Mouse (Mus musculus) CH12.LX (cell line): ENCODE measurements around the gene Mtrex. TPM values are rescaled to one million over a fixed set of nuclear protein-coding genes. Genes with fewer than 3 reads are reported as not detected.

ENCODE experiments used
- DNase-seq: peaks from one replicate; pipeline ENCODE4 v3.0.0-alpha.2; 2013; ENCODE audit errors: extremely low read depth
- H3K27ac ChIP-seq: 2 replicates; pipeline ENCODE4 v1.5.1; 2012; ENCODE audit warnings: low read depth, mild to moderate bottlenecking, control low read depth, moderate library complexity; ENCODE audit not compliant: insufficient read depth
- H3K27me3 ChIP-seq: replicated peaks from 2 replicates; pipeline ENCODE3; 2012; ENCODE audit warnings: inconsistent platforms
- H3K36me3 ChIP-seq, 2 experiments: replicated peaks in 1 of 2; 2 replicates each; pipeline versions ENCODE3 to v1.6.1; 2012; ENCODE audit warnings: inconsistent platforms in 1 of 2, low read length in 1 of 2, mild to moderate bottlenecking in 1 of 2, mixed read lengths in 1 of 2, moderate library complexity in 1 of 2; ENCODE audit not compliant: control insufficient read depth in 1 of 2, insufficient read depth in 1 of 2
- H3K4me1 ChIP-seq, 2 experiments: 2 replicates each; pipeline ENCODE4 v1.6.1; 2012; ENCODE audit warnings: inconsistent platforms in 1 of 2, moderate library complexity in 1 of 2; ENCODE audit not compliant: insufficient read depth in 2 of 2, control insufficient read depth in 1 of 2
- H3K4me2 ChIP-seq: 2 replicates; pipeline ENCODE4 v1.6.1; 2012; ENCODE audit warnings: low read depth, mild to moderate bottlenecking, control low read depth; ENCODE audit not compliant: poor library complexity, insufficient read depth, severe bottlenecking
- H3K4me3 ChIP-seq, 3 experiments: fragments of 150-350 bp in 1 of 3; sonication (generic) in 1 of 3; replicated peaks in 1 of 3; 2 replicates each; pipeline versions ENCODE3 to v1.5.1; 2011 to 2012; ENCODE audit warnings: low read depth in 2 of 3, low read length in 2 of 3, mild to moderate bottlenecking in 2 of 3, moderate library complexity in 2 of 3, control low read depth in 1 of 3, improper control_type of control experiment in 1 of 3, inconsistent platforms in 1 of 3, mixed read lengths in 1 of 3; ENCODE audit not compliant: poor library complexity in 1 of 3
- H3K79me2 ChIP-seq: replicated peaks from 2 replicates; pipeline ENCODE4 v1.6.1; 2012; ENCODE audit warnings: mild to moderate bottlenecking, moderate library complexity; ENCODE audit not compliant: control insufficient read depth, poor library complexity, insufficient read depth, severe bottlenecking; ENCODE audit errors: extremely low read depth
- H3K9ac ChIP-seq: 2 replicates; pipeline ENCODE4 v1.6.1; 2012; ENCODE audit warnings: low read depth, mild to moderate bottlenecking, control low read depth, moderate library complexity; ENCODE audit not compliant: insufficient read depth
- H3K9me3 ChIP-seq: replicated peaks from 2 replicates; pipeline ENCODE3; 2012; ENCODE audit warnings: low read length, inconsistent platforms, mixed read lengths
- CTCF ChIP-seq, 2 experiments: IDR thresholded peaks in 1 of 2; conservative IDR thresholded peaks in 1 of 2; 2 replicates each; pipeline ENCODE4 v1.5.1; 2011 to 2012; ENCODE audit warnings: low read depth in 2 of 2, low read length in 2 of 2, improper control_type of control experiment in 1 of 2, inconsistent platforms in 1 of 2, mild to moderate bottlenecking in 1 of 2, moderate library complexity in 1 of 2
- ELF1 ChIP-seq: IDR thresholded peaks from 2 replicates; pipeline ENCODE4 v1.6.1; 2014; ENCODE audit warnings: low read depth, mild to moderate bottlenecking, inconsistent platforms, low read length, improper control_type of control experiment
- EP300 ChIP-seq: IDR thresholded peaks from 2 replicates; pipeline ENCODE4 v1.6.1; 2011; ENCODE audit warnings: low read length, improper control_type of control experiment
- IRF4 ChIP-seq: IDR thresholded peaks from 2 replicates; pipeline ENCODE4 v1.6.1; 2014; ENCODE audit warnings: low read depth, mild to moderate bottlenecking, inconsistent platforms, low read length, improper control_type of control experiment
- JUN ChIP-seq: IDR thresholded peaks from 2 replicates; pipeline ENCODE4 v1.6.1; 2011; ENCODE audit warnings: low read depth, mild to moderate bottlenecking, low read length, improper control_type of control experiment, moderate library complexity; ENCODE audit not compliant: insufficient read depth
- JUND ChIP-seq: conservative IDR thresholded peaks from 2 replicates; pipeline ENCODE4 v1.6.1; 2011; ENCODE audit warnings: low read depth, low read length, improper control_type of control experiment
- KAT2A ChIP-seq: IDR thresholded peaks from 2 replicates; pipeline ENCODE4 v1.6.1; 2012; ENCODE audit warnings: low read length, improper control_type of control experiment, inconsistent platforms; ENCODE audit not compliant: insufficient replicate concordance
- MAFK ChIP-seq: IDR thresholded peaks from 2 replicates; pipeline ENCODE4 v1.6.1; 2011; ENCODE audit warnings: low read length, improper control_type of control experiment; ENCODE audit not compliant: insufficient replicate concordance
- MAZ ChIP-seq: IDR thresholded peaks from 2 replicates; pipeline ENCODE4 v1.6.1; 2012; ENCODE audit warnings: low read depth, mild to moderate bottlenecking, inconsistent platforms, low read length, improper control_type of control experiment, moderate library complexity
- MEF2A ChIP-seq: IDR thresholded peaks from 2 replicates; pipeline ENCODE4 v1.6.1; 2014; ENCODE audit warnings: low read depth, mild to moderate bottlenecking, inconsistent platforms, low read length, improper control_type of control experiment, borderline replicate concordance
- MYC ChIP-seq: IDR thresholded peaks from 2 replicates; pipeline ENCODE4 v1.6.1; 2011; ENCODE audit warnings: low read depth, mild to moderate bottlenecking, improper control_type of control experiment, low read length
- NELFE ChIP-seq: IDR thresholded peaks from 2 replicates; pipeline ENCODE4 v1.6.1; 2011; ENCODE audit warnings: low read depth, low read length, improper control_type of control experiment
- PAX5 ChIP-seq: IDR thresholded peaks from 2 replicates; pipeline ENCODE4 v1.6.1; 2012; ENCODE audit warnings: low read length, inconsistent platforms, mixed read lengths
- RAD21 ChIP-seq: IDR thresholded peaks from 2 replicates; pipeline ENCODE4 v1.6.1; 2011; ENCODE audit warnings: low read depth, mild to moderate bottlenecking, low read length, improper control_type of control experiment, moderate library complexity
- RCOR1 ChIP-seq: conservative IDR thresholded peaks from 2 replicates; pipeline ENCODE4 v1.6.1; 2012; ENCODE audit warnings: low read depth, mild to moderate bottlenecking, inconsistent platforms, low read length, improper control_type of control experiment
- SIN3A ChIP-seq: IDR thresholded peaks from 2 replicates; pipeline ENCODE4 v1.6.1; 2012; ENCODE audit warnings: low read length, improper control_type of control experiment, inconsistent platforms
- USF2 ChIP-seq: conservative IDR thresholded peaks from 2 replicates; pipeline ENCODE4 v1.6.1; 2011; ENCODE audit warnings: low read depth, low read length, improper control_type of control experiment
- ZC3H11A ChIP-seq: IDR thresholded peaks from 2 replicates; pipeline ENCODE4 v1.6.1; 2012; ENCODE audit warnings: low read depth, mild to moderate bottlenecking, inconsistent platforms, low read length, improper control_type of control experiment
- ZMIZ1 ChIP-seq: IDR thresholded peaks from 2 replicates; pipeline ENCODE4 v1.6.1; 2012; ENCODE audit warnings: low read depth, mild to moderate bottlenecking, inconsistent platforms, low read length, improper control_type of control experiment
- dilution Hi-C: fragments of 300-500 bp; cut with MboI; formaldehyde crosslinking; loops from 2 replicates; pipeline ENCODE4 v1.14.3; 2020; ENCODE audit warnings: low sequenced_read_pairs; ENCODE audit not compliant: extremely low pct_unique_long_range_greater_than_20kb, extremely low pct_ligation_motif_present
- in situ Hi-C: fragments of 300-500 bp; cut with MboI; formaldehyde crosslinking; loops from 3 replicates; pipeline ENCODE4 v1.14.3; 2019; ENCODE audit warnings: low sequenced_read_pairs, low pct_ligation_motif_present, low pct_unique_long_range_greater_than_20kb, mixed read lengths
- polyA plus RNA-seq: library from polyadenylated mRNA; unstranded; fragments of >175 nt; gene quantifications from 2 replicates; pipeline ENCODE4 v1.2.1, GENCODE M21; 2012; ENCODE audit warnings: low read depth; ENCODE audit not compliant: insufficient read length
- total RNA-seq, 2 experiments: library from RNA; depleted of rRNA; stranded (reverse); fragments of 300-350 nt in 1 of 2; fragments of >200 nt in 1 of 2; gene quantifications; 2 replicates each; pipeline ENCODE4 v1.2.3; 2012 to 2014

Mtrex gene
- total and polyA plus RNA-seq, 3 experiments: 55.0 to 87.6 (median 63.9) TPM

- H3K4me2 ChIP-seq: no peak overlapping the region
- H3K79me2 ChIP-seq: no peaks in the 10 kb centered on the region
- no peaks in the 10 kb centered on the region for H3K4me1 ChIP-seq
- no peak overlapping the region for H3K9ac ChIP-seq
- no peaks in the 10 kb centered on the region for H3K27me3 ChIP-seq
- no peak overlapping the region for H3K4me3 ChIP-seq
- H3K36me3 ChIP-seq: peaks cover 42 to 89% of the 10 kb centered on the region in 2 experiments
- dilution Hi-C loops: no loop called here
- H3K27ac ChIP-seq: no peak overlapping the region
- in situ Hi-C loops: no loop called here
- DNase-seq: no peak
- H3K9me3 ChIP-seq: no peaks in the 10 kb centered on the region
- no peak for TF ChIP-seq MYC
- TF ChIP-seq ZMIZ1: no peak
- no peak for TF ChIP-seq MEF2A
- no peak for TF ChIP-seq ELF1
- TF ChIP-seq USF2: no peak
- no peak for TF ChIP-seq NELFE
- TF ChIP-seq JUN: no peak
- TF ChIP-seq EP300: no peak
- no peak for TF ChIP-seq MAZ
- no peak for TF ChIP-seq PAX5
- no peak for TF ChIP-seq IRF4
- TF ChIP-seq ZC3H11A: no peak
- TF ChIP-seq RAD21: no peak
- TF ChIP-seq RCOR1: no peak
- TF ChIP-seq SIN3A: no peak
- no peak for TF ChIP-seq CTCF (conservative IDR thresholded peaks at IDR 0.05 in 1 of 2, IDR thresholded peaks at IDR 0.05 in 1 of 2; ENCODE audit: low read depth in 2 of 2, low read length in 2 of 2)
- TF ChIP-seq JUND: no peak
Measured at GRCm38 (mm10) chr13:112945312-112945711, 18.1 kb upstream of the Mtrex start.

DNA sequence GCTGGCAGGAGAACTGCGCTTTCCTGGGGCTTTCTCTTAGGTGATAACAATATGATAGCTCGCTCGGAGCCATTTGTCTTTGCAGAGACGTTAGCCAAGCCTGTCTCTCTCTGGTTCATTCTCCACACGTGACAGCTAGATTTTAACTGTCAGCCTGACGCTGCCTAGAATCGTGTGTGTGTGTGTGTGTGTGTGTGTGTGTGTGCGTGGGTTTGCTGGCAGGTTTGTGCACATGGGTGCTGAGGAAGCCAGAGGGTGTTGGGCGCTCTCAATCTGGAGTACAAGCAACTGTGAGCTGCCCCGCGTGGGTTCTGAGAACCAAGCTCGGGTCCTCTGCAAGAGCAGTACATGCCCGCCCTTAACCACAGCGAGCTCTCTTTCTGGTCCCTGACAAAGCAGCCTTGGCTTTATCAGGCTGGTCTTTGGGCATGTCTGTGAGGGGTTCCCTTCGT lies 14.7 kb upstream of the Mtrex start:
- TF ChIP-seq ZMIZ1: no peak
- no peak for TF ChIP-seq ELF1
- TF ChIP-seq MAFK: no peak
- TF ChIP-seq KAT2A: no peak
- TF ChIP-seq MYC: no peak
- H3K4me1 ChIP-seq: peaks cover 0 to 11% of the 10 kb centered on the region in 2 experiments; a peak in 2 of 4 replicates
- no peak overlapping the region for H3K4me3 ChIP-seq
- dilution Hi-C loops (no loop called here), in situ Hi-C loops (loop anchor here (5.0 kb wide), 1 partner anchor 35 kb away; no protein-coding TSS in a partner anchor)
- no peaks in the 10 kb centered on the region for H3K27me3 ChIP-seq
- H3K4me2 ChIP-seq: no peak overlapping the region
- no peaks in the 10 kb centered on the region for H3K79me2 ChIP-seq
- DNase-seq: no peak
- peaks cover 32 to 91% of the 10 kb centered on the region in 2 experiments for H3K36me3 ChIP-seq
- no peaks in the 10 kb centered on the region for H3K9me3 ChIP-seq
- H3K27ac ChIP-seq: no peak overlapping the region
- no peak overlapping the region for H3K9ac ChIP-seq
